Mouse (Mus musculus): ENCODE measurements at regions not wholly inside any gene's neighbourhood (a gene's known extent, or its start where the extent isn't known, plus 50 kb on each side); places are given as distances from the start of the nearest gene placed in this dataset.

DNA sequence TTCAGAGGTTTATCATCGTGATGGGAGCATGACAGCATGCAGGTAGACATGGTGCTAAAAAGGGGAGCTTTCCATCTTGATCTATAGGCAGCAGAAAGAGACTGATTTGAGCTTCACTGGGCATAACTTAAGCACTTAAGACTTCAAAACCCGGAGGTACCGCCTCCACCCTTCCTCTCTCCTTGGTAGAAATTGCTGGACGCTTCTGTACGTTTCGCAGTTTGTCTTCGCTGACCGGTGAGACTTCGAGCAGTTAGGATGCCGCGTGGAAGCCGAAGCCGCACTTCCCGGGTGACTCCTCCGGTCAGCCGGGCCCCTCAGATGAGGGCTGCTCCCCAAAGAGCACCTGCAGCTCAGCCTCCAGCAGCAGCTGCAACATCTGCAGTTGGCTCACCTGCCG lies 65.2 kb upstream of the Akirin2 start:
- no peak for TF ChIP-seq CTCF (IDR thresholded peaks at IDR 0.05; ENCODE audit: extremely low read depth, insufficient read depth, insufficient read length, insufficient replicate concordance)
- TF ChIP-seq POLR2A (IDR thresholded peaks at IDR 0.05; ENCODE audit: low read depth, low read length) = no peak

Measured in spleen, adult 2 months (tissue).